Mouse (Mus musculus) CH12.LX (cell line): ENCODE measurements around the gene Tbc1d16.

ENCODE experiments used
- BHLHE40 ChIP-seq: IDR thresholded peaks from 2 replicates; pipeline ENCODE4 v1.6.1; 2011; ENCODE audit warnings: mild to moderate bottlenecking, low read depth, low read length, improper control_type of control experiment
- CTCF ChIP-seq, 2 experiments: IDR thresholded peaks in 1 of 2; conservative IDR thresholded peaks in 1 of 2; 2 replicates each; pipeline ENCODE4 v1.5.1; 2011 to 2012; ENCODE audit warnings: low read depth in 2 of 2, low read length in 2 of 2, improper control_type of control experiment in 1 of 2, inconsistent platforms in 1 of 2, mild to moderate bottlenecking in 1 of 2, moderate library complexity in 1 of 2
- EP300 ChIP-seq: IDR thresholded peaks from 2 replicates; pipeline ENCODE4 v1.6.1; 2011; ENCODE audit warnings: low read length, improper control_type of control experiment
- JUND ChIP-seq: conservative IDR thresholded peaks from 2 replicates; pipeline ENCODE4 v1.6.1; 2011; ENCODE audit warnings: low read depth, low read length, improper control_type of control experiment
- NELFE ChIP-seq: IDR thresholded peaks from 2 replicates; pipeline ENCODE4 v1.6.1; 2011; ENCODE audit warnings: low read depth, low read length, improper control_type of control experiment
- POLR2A ChIP-seq: IDR thresholded peaks from 2 replicates; pipeline ENCODE4 v1.6.1; 2011; ENCODE audit warnings: low read depth, mild to moderate bottlenecking, improper control_type of control experiment, low read length
- RAD21 ChIP-seq: IDR thresholded peaks from 2 replicates; pipeline ENCODE4 v1.6.1; 2011; ENCODE audit warnings: low read depth, mild to moderate bottlenecking, low read length, improper control_type of control experiment, moderate library complexity
- UBTF ChIP-seq: IDR thresholded peaks from 2 replicates; pipeline ENCODE4 v1.6.1; 2012; ENCODE audit warnings: low read depth, mild to moderate bottlenecking, inconsistent platforms, low read length, improper control_type of control experiment, moderate library complexity
- ZKSCAN1 ChIP-seq: IDR thresholded peaks from 2 replicates; pipeline ENCODE4 v1.6.1; 2012; ENCODE audit warnings: low read depth, inconsistent platforms, low read length, improper control_type of control experiment, borderline replicate concordance

GRCm38 (mm10) chr11:119203423-119203822, 24.9 kb downstream of the Tbc1d16 start:
- peak; percentile 18; the same call in 1 of the 2 replicates for TF ChIP-seq NELFE
- TF ChIP-seq UBTF = no peak
- peak; percentile 66 for TF ChIP-seq RAD21
- TF ChIP-seq CTCF (conservative IDR thresholded peaks at IDR 0.05 in 1 of 2, IDR thresholded peaks at IDR 0.05 in 1 of 2; ENCODE audit: low read depth in 2 of 2, low read length in 2 of 2) = peak; percentile 85 to 86
- TF ChIP-seq BHLHE40 = no peak
- no peak for TF ChIP-seq JUND
- no peak for TF ChIP-seq EP300
- no peak for TF ChIP-seq POLR2A
- TF ChIP-seq ZKSCAN1 = no peak
